Mouse (Mus musculus) kidney, adult 9 months (tissue): ENCODE data around the gene Sp1.

Experiments used
- DNase-seq: peaks from one replicate; pipeline ENCODE4 v3.0.0; 2022

The Sp1 gene

DNA sequence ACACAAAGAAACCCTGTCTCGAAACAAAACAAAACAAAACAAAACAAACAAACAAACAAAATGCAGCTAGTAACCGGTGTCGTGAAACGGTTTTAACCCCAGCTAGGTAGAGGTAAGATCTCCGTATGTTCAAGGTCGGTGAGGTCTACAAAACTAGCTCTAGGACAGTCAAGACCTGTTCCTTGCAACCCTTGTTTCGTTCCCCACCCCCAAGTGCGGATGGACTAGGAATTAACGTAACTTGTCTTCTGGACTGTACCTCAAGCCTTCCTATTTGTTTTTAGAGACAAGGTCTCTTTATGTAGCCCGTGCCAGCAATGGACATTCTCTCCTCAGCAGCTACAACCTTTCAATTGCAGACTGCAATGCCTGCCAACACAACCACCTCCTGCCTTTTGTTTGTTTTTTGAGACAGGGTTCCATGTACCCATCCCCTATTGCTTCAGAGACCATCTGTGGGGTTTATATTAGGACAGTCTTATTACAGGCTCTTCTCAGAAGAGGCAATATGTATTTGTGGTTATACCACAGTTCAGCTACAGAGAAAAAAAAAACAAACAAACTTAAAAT is 5.4 kb upstream of the Sp1 start:
- DNase-seq = no peak

DNA sequence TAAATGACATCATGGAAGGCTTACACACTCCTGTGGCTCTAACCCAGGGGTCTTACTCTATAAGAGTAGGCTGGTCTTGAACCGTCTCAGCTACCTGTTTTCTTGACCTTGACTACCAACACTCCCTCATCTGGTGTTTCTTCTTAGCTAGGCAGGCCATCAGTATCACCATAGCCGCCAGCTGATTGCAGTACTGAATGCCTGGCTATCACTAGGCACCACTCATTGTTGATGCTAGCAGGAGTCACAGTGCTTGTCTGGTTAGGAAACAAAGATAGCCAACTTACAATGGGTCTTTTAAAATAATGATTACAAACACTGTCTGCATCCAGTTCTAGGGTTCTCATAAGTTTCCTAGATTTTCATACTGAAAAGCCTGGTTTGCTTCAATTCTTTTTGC is 4.7 kb upstream of the Sp1 start:
- no peak for DNase-seq

DNA sequence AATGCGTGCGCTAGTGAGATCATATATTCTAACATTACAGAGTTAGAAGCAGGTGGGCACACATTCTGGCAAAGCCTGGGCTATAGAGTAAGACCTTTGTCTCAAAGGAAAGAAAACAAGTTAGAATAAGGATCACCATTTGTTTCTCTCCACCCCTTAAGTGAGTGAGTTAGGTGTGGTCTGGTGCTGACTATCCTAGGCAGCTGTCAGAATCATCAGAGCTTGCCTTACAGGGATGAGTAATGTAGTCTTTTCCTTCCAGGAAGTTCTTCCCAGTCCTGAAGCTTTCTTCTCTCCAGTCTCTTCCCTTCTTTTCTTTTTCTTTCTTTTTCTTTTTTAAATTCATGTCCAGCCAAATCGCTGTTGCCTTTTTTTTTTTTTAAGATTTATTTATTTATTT is 3.7 kb upstream of the Sp1 start:
- no peak for DNase-seq

DNA sequence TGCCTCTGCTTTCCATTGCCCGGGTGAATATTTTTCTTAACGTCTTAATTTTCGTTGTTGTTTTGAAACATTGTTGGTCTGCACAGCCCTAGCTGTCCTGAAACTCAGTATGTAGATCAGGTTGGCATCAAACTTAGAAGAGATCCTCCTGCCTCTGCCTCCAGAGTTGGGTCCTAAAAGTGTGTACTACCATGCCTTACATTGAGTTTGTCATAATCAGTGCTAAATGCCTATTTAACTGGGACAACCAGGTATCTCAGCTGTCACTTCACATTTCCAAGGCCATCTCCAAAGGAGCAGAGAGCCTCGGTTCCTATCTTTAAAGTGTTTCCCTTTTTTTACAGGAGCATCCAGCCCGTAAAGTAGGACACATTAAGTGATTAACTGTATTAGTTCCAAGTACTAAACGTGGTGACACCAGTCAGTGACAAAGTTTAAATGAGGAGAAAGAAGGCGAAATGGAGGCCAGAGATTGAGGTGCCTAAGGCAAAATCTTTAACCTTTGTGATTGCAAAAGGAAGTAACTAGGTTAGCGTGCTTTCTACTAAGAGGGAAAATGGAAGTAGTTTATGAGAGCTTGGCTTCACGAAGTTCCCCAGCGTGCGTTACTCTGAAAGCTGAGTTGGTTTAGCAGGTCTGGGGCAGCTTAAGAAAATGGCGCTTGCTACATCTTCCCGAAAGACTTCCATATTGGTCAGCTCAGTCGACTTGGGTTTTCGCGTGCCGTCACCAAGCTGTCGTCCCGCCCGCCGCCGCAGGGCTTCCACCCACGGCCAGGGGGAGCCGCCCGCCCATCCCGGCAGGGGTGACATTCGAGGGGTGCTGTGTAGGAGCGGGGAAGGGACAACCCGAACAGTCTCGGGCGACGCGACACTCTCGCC is 1.1 kb upstream of the Sp1 start:
- DNase-seq = no peak

DNA sequence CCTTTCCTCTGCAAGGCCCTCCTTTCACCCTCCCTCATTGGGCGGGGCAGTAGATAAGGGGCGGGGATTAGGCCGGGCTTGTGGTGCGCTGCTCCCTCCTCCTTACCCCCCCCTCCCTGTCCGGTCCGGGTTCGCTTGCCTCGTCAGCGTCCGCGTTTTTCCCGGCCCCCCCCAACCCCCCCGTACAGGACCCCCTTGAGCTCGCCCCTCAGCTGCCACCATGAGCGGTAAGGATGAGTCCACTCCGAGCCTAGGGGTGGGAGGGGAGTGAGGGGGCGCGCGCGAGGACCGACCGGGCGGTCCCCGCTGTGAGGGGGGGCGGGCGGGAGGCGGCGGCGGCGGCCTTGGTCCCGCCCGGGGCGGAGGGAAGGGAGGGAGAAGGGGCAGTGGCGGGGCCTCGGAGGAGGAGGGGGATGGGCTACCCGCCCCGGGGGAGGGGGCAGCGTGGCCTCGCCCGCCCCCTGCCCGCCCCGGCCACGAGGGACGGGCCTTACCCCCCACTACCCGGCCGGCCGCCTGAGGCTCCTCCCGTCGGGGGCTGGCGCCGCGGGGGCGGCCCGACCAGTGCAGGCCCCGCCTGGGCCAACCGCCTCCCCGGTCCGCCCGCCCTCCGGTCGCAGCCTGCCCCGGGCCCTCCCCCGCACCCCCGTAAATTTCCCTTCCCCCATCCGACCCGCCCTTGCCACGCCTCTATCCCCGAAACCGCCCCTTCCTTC is 411 bp downstream of the Sp1 start:
- peak; percentile 88 for DNase-seq

DNA sequence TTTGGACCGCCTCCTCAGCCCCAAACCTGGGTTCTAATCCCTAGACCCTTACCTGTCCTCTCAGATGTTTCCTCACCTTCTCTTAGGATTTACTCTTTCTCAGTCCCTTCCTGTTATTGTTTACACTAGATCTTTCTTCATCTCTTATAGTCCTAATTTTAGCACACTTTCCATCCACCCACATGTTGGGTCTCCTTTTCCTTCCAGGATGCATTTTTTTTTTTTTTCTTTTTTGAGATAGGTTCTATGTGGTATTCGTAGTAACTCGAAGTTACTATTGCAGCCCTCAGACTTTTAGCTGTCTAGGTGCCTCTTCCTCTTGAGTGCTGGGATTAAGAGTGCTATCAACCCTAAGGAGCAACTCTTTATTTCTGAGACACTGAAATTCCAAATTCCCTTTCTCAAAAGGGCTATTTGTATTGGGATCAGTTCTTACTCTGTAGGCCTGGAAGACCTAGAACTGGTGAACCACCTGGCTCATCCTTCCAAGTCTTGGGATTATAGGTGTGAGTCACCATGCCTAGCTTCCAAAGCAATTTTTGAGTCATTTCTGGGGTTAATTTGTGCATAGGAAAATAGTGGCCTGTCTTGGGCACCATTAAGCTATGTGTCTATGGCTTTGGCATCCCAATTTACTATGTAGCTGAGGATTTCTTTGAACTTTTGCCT is 1.1 kb downstream of the Sp1 start:
- no peak for DNase-seq

DNA sequence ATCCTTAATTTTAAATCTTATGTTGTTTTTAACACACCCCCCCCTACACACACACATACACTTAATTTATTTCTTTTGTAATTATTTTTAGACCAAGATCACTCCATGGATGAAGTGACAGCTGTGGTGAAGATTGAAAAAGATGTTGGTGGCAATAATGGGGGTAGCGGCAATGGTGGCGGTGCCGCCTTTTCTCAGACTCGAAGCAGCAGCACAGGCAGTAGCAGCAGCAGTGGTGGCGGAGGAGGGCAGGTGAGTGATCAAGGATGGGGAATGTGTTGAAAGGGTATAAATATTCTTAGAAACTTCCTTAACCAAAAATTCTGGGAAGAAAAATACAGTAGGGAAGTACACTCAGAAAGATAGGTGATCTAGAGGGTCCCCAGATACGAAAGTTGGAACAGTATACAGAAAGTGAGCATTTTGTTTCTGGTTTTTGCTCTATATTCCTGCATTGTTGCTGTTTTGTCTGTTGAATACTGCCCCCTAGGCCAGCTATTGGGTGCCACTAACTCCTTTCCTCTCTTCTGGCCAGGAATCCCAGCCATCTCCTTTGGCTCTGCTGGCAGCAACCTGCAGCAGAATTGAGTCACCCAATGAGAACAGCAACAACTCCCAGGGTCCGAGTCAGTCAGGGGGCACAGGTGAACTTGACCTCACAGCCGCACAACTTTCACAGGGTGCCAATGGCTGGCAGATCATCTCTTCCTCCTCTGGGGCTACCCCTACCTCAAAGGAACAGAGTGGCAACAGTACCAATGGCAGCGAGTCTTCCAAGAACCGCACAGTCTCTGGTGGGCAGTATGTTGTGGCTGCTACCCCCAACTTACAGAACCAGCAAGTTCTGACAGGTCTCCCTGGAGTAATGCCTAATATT is 2.0 kb downstream of the Sp1 start:
- no peak for DNase-seq

DNA sequence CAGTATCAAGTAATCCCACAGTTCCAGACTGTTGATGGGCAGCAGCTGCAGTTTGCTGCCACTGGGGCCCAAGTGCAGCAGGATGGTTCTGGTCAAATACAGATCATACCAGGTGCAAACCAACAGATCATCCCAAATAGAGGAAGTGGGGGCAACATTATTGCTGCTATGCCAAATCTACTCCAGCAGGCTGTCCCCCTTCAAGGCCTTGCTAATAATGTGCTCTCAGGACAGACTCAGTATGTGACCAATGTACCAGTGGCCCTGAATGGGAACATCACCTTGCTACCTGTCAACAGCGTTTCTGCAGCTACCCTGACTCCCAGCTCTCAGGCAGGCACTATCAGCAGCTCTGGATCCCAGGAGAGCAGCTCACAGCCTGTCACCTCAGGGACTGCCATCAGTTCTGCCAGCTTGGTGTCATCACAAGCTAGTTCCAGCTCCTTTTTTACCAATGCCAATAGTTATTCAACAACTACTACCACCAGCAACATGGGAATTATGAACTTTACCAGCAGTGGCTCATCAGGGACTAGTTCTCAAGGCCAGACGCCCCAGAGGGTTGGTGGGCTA is 2.7 kb downstream of the Sp1 start:
- no peak for DNase-seq

DNA sequence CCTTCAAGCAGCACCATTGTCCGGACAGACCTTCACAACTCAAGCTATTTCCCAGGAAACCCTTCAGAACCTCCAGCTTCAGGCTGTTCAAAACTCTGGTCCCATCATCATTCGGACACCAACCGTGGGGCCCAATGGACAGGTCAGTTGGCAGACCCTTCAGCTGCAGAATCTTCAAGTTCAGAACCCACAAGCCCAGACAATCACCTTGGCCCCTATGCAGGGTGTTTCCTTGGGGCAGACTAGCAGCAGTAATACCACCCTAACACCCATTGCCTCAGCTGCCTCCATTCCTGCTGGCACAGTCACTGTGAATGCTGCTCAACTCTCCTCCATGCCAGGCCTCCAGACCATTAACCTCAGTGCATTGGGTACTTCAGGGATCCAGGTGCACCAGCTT is 3.3 kb downstream of the Sp1 start:
- no peak for DNase-seq

DNA sequence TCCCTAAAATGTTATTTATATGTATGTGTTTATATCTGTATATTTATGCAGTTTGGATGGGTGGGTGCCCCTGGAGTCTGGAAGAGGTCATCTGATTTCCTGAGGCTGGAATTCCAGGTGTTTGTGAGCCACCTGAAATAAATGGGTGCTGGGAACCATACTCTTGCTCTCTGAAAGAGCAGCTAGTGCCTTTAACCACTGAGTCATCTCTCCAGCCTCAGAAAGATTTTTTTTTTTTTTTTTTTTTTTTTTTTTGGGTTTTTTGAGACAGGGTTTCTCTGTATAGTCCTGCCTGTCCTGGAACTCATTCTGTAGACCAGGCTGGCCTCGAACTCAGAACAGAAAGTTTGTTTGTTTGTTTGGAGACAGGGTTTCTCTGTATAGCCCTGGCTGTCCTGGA is 5.1 kb downstream of the Sp1 start:
- DNase-seq = no peak

DNA sequence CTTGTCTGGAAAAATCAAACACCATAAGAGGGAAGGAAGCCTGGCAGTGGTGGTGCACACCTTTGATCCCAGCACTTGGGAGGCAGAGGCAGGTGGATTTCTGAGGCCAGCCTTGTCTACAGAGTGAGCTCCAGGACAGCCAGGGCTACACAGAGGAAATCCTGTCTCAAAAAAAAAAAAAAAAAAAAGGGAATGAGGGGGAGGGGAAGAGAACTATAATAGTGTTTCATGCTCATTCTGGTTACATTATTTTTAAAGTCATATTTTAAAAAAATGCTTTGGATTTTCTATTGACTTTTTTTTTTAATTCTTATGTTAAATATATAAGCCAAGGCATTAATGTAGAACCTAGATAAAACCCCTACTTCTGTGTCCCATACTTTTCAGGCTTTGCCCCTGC is 7.7 kb downstream of the Sp1 start:
- DNase-seq = no peak

DNA sequence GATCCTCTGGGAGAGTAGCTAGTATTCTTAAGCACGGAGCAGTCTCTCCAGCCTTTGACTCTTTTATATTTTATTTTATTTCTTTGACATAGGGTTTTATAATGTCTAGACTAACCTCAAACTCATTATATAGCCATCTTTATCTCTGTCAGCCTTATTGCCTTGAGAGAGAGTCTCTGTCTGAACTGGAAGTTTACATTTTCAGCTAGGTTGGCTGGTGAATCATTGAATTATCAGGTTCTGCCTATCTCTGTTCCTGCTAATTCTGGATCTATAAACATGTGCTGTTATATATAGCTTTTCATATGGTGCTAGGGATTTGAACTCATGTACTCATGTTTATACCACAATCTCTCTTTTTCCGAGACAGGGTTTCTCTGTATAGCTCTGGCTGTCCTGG is 11.6 kb downstream of the Sp1 start:
- DNase-seq = no peak

DNA sequence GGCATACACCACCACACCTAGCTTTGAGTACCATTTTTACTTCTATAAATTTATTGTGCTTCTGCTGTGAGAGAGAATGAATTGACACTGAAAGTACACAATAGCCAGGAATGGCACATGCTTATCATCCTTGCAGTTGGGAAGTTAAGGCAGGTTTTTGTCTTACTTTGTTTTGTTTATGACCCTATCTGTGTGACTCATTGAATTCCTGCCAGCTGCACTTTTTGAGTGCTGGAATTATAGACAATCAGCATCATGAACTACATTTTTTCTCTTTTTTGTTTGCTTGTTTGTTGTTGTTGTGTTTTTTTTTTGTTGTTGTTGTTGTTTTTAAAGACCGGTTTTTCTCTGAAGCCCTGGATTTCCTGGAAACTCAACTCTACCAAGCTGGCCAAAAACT is 15.0 kb downstream of the Sp1 start:
- DNase-seq = no peak

DNA sequence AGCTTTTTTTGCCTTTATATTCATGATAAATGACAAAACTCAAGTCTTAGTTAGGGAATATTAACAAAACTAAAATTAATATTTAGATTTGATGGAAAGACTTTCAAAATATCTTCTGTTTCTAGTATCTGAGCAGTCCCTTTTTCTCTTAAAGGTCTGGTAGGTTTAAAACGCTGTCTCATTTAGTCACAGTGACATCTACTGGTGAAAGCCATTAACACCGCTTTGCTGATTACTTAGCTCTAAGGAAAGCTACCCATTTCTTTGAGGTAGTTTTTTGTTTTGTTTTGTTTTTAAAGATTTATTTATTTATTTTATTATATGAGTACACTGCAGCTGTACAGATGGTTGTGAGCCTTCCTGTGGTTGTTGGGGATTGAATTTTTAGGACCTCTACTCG is 15.5 kb downstream of the Sp1 start:
- DNase-seq = peak; percentile 75

DNA sequence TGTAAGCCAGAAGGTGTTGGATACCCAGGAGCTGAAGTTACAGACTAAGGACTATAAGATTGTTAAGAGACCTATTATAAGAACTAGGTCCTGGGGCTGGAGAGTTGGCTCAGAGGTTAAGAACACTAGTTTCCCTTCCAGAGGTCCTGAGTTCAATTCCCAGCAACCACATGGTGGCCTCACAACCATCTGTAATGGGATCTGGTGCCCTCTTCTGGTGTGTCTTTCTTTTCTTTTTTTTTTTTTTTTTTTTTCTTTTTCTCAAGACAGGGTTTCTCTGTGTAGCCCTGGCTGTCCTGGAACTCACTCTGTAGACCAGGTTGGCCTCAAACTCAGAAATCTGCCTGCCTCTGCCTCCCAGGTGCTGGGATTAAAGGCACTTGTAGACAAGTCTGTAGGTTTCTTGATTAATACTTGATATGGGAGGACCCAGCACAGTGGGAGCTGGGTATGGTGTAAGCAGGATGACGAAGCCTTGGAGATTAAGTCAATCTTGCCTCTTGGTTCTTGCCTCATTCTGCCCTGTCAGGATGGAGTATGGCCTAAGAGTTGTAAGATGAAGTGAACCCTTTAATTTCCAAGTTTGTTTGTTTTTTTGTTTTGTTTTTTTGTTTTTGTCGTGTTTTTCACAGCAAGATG is 17.8 kb downstream of the Sp1 start:
- DNase-seq = no peak

DNA sequence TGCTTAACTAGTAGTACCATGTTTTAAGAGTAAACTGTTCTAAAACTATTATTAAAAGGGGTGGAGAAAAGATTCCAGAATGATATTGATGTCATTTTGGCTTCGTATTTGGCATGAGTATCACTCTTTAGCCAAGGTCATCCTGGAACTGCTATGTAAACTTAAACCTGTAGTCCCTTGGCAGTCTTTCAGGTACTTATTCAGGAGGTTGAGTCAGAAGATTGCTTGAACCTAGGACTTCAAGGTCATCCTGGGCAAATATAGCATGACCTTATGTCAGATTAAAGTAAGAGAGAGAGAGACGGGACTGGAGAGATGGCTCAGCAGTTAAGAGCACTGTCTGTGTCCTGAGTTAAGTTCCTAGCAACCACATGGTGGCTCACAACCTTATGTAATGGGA is 18.7 kb downstream of the Sp1 start:
- DNase-seq = no peak

DNA sequence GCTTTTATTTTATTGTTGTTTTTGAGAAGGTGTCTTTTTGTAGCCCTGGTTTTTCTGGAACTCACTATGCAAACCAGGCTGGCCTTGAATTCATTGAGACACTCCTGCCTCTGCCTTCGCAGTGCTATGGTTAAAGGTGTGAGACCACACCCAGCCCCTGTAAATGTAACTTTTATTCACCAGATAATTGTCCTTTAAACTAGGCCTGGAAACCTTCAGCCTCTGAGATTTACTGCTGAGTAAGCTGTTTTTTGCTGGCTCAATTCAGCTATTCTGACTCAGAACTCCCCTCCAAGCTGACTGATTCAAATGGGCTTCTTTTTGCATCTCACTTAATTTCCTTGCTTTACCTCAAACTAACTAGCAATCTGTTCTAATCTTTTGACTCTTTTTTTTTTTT is 21.0 kb downstream of the Sp1 start:
- DNase-seq = no peak

DNA sequence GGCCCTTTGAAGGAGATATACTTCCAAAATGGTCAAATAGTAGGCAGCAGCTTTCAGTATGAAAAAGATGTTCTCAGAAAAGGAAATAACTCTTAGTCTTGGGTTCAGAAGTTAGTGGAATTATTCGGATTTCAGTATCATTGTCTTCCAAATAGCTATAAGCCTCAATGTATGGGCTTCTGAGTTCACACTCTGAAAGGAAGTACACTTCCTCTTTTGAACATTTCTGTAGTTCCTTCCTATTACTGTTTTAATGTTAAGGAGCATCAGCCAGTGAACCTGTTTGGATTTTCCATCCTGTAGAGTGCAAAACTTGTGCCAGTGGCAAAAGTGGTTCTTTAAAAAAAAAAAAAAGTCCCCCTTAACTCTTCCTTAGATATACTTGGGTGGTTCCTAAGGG is 26.1 kb downstream of the Sp1 start:
- no peak for DNase-seq

DNA sequence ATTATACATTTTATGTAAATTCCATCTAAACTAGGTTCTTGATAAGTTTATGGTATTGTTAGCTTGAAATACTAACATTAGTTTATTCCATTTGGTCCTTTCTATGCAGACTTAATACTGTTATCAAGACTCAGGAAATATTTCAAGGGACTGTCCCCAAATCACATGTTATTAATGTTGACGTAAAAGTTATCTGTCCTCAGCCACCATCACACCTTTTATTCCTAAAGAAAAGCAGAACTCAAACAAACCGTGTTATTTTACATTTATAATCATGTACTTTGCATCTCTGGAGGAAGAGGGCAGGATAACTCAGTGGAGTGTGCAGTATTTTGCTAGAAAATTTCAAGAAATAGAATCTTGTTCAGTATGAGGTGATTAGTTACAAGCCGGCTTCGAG is 27.2 kb downstream of the Sp1 start:
- DNase-seq = no peak

DNA sequence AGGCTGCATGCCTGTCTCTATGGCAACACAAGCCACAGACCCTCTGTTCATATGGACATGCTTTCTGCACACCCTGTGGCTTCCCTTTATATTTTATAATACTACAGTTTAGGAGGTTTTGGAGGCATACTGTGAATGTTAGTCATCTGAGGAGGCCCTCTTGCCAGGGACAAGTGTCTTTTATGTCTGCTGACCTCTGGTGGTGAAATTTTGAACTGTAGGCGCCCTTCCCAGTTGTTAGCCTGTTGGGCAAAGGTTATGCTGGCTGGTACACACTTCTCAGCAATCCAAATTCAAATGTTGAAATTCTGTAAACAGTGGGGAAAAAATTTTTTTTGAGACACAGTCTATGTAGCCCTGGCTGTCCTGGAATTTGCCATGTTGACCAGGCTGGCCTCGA is 36.5 kb downstream of the Sp1 start:
- DNase-seq = peak; percentile 93

DNA sequence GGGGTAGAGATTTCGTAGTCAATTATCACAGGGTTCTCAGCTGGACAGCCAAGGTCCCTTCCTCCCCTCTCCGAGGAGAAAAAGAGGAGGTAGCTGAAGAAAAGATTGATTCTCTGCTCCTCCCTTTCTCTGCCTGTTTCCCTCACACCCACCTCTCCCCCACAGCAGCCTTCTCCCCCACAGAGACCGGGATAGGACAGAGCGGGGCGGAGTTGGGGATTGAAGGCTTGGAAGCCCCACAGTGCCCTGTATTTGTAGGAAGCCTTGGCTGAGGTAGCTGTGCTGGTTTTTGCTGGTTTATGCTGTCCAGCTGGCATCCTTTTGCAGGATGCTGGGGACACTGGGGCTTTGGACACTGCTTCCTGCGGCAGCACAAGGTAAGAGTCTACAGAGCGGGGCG is 39.2 kb downstream of the Sp1 start, which contains the start of gene Amhr2:
Gene Amhr2 (plus strand): TSS at position 222 of the 400 bp plus-strand sequence.
- DNase-seq = no peak

DNA sequence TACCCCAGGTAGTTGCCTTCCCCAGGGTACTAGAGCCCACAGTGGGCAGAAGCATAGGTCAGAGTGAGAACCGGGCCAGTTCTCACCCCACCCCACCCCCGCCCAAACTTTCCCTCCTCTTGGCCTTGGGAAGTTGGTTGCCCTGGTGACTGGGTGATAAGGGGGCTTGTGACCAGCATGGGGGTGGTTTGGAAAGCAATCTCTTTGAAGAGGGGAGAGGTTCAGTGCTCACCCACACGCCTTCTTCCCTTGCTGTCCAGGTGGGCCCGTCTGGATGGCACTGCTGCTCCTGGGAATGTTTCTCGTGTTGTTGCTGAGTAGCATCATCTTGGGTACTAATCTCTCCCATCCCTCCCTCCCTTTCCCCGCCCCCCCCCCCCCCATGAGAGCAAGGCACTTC is 40.5 kb downstream of the Sp1 start:
- no peak for DNase-seq
